Mouse (Mus musculus): ENCODE measurements around the gene Pik3r1.
A peak's percentile ranks its signal among the peaks of the same experiment; 100 is the strongest.

Pik3r1 gene

GRCm38 (mm10) chr13:101765976-101766375 is 2.0 kb downstream of the Pik3r1 start:
- peak; percentile 91 for DNase-seq

GRCm38 (mm10) chr13:101764111-101764510 is 3.9 kb downstream of the Pik3r1 start:
- DNase-seq = peak; percentile 86

GRCm38 (mm10) chr13:101763676-101764075 is 4.3 kb downstream of the Pik3r1 start:
- DNase-seq = no peak

GRCm38 (mm10) chr13:101763149-101763548 is 4.9 kb downstream of the Pik3r1 start:
- DNase-seq = peak; percentile 89

GRCm38 (mm10) chr13:101761617-101762016 is 6.4 kb downstream of the Pik3r1 start:
- DNase-seq = peak; percentile 97

- DNase-seq = peak; percentile 93
Measured at GRCm38 (mm10) chr13:101760953-101761352, 7.1 kb downstream of the Pik3r1 start.

- DNase-seq = peak; percentile 96
Measured at GRCm38 (mm10) chr13:101760001-101760687, 7.9 kb downstream of the Pik3r1 start.

- DNase-seq = peak; percentile 90
Measured at GRCm38 (mm10) chr13:101759281-101759871, 8.6 kb downstream of the Pik3r1 start.

- DNase-seq = peak; percentile 96
Measured at GRCm38 (mm10) chr13:101757801-101758422, 10.1 kb downstream of the Pik3r1 start.

GRCm38 (mm10) chr13:101755228-101755627 is 12.8 kb downstream of the Pik3r1 start:
- no peak for DNase-seq

GRCm38 (mm10) chr13:101753639-101754038 is 14.4 kb downstream of the Pik3r1 start:
- DNase-seq = peak; percentile 95

GRCm38 (mm10) chr13:101751816-101752215 is 16.2 kb downstream of the Pik3r1 start:
- DNase-seq = no peak

GRCm38 (mm10) chr13:101746012-101746595 is 21.9 kb downstream of the Pik3r1 start:
- peak; percentile 79 for DNase-seq

- peak; percentile 78 for DNase-seq
Measured at GRCm38 (mm10) chr13:101744943-101745342, 23.1 kb downstream of the Pik3r1 start.

GRCm38 (mm10) chr13:101744053-101744452 is 24.0 kb downstream of the Pik3r1 start:
- peak; percentile 49 for DNase-seq

- DNase-seq = peak; percentile 71
Measured at GRCm38 (mm10) chr13:101743247-101743646, 24.8 kb downstream of the Pik3r1 start.

- peak; percentile 82 for DNase-seq
Measured at GRCm38 (mm10) chr13:101742596-101742995, 25.4 kb downstream of the Pik3r1 start.

- peak; percentile 58 for DNase-seq
Measured at GRCm38 (mm10) chr13:101741530-101742309, 26.3 kb downstream of the Pik3r1 start.

GRCm38 (mm10) chr13:101739732-101740381 is 28.2 kb downstream of the Pik3r1 start:
- peak; percentile 92 for DNase-seq

- DNase-seq = peak; percentile 96
Measured at GRCm38 (mm10) chr13:101738769-101739168, 29.2 kb downstream of the Pik3r1 start.

- DNase-seq = peak; percentile 69
Measured at GRCm38 (mm10) chr13:101736521-101737387, 31.3 kb downstream of the Pik3r1 start.

Measured in heart, adult 11 months (tissue).